Mouse (Mus musculus) bone marrow macrophage, adult 2 months (primary cell): Measurements from ENCODE around the gene Wnt3. TPM values are rescaled to one million over a fixed set of nuclear protein-coding genes. Genes with fewer than 3 reads are reported as not detected.

Source experiments
- H3K27ac ChIP-seq: 2 replicates; pipeline ENCODE4 v1.5.1; 2012; ENCODE audit warnings: low read depth, low read length; ENCODE audit not compliant: insufficient read depth
- H3K4me1 ChIP-seq: 2 replicates; pipeline ENCODE4 v1.6.1; 2012; ENCODE audit warnings: low read length; ENCODE audit not compliant: control insufficient read depth, insufficient read depth
- H3K4me3 ChIP-seq: 2 replicates; pipeline ENCODE4 v1.5.1; 2012; ENCODE audit warnings: mild to moderate bottlenecking, low read length, moderate library complexity; ENCODE audit not compliant: insufficient read depth
- CTCF ChIP-seq: IDR thresholded peaks from 2 replicates; pipeline ENCODE4 v1.5.1; 2012; ENCODE audit warnings: low read depth, mild to moderate bottlenecking, low read length, moderate library complexity
- POLR2A ChIP-seq: IDR thresholded peaks from 2 replicates; pipeline ENCODE4 v1.6.1; 2012; ENCODE audit warnings: mild to moderate bottlenecking, low read depth, low read length, borderline replicate concordance
- polyA plus RNA-seq: library from polyadenylated mRNA; stranded (reverse); fragments of >200 nt; gene quantifications from 2 replicates; pipeline ENCODE4 v1.2.4, GENCODE M21; 2012; ENCODE audit not compliant: missing spikeins, insufficient read depth, insufficient read length

The Wnt3 gene
- polyA plus RNA-seq, result not detected in 2 replicates

- Histone ChIP-seq H3K27ac (no peak within 1 kb of the TSS), H3K4me3 (no peak within 1 kb of the TSS), H3K4me1 (no peaks in the 10 kb centered on the region)
- TF ChIP-seq POLR2A (no peak), CTCF (no peak)
These were observed at the start of gene Wnt3 for GRCm38 (mm10) chr11:103773387-103774227. Wnt3 (plus strand) TSS chr11:103774150.

GRCm38 (mm10) chr11:103724331-103724771 is 49.6 kb upstream of the Wnt3 start:
- Histone ChIP-seq H3K4me1 (no peaks in the 10 kb centered on the region), H3K4me3 (no peak overlapping the region), H3K27ac (no peak overlapping the region)
- no peak for TF ChIP-seq CTCF
- TF ChIP-seq POLR2A, result no peak

- no peak for TF ChIP-seq CTCF
- TF ChIP-seq POLR2A, result no peak
- H3K4me3 ChIP-seq, result no peak overlapping the region
- H3K27ac ChIP-seq, result no peak overlapping the region
- H3K4me1 ChIP-seq, result no peaks in the 10 kb centered on the region
These were observed 44.5 kb upstream of the Wnt3 start for GRCm38 (mm10) chr11:103729282-103729985.

- no peak overlapping the region for H3K4me3 ChIP-seq
- no peak for TF ChIP-seq CTCF
- no peak for TF ChIP-seq POLR2A
- H3K4me1 ChIP-seq, result no peaks in the 10 kb centered on the region
- no peak overlapping the region for H3K27ac ChIP-seq
These were observed 42.4 kb upstream of the Wnt3 start for GRCm38 (mm10) chr11:103731594-103731993.

- Histone ChIP-seq H3K4me3 (no peak overlapping the region), H3K27ac (no peak overlapping the region), H3K4me1 (no peaks in the 10 kb centered on the region)
- no peak for TF ChIP-seq CTCF
- TF ChIP-seq POLR2A, result no peak
These were observed 41.6 kb upstream of the Wnt3 start for GRCm38 (mm10) chr11:103732306-103732705.

GRCm38 (mm10) chr11:103733069-103733468 is 40.9 kb upstream of the Wnt3 start:
- TF ChIP-seq CTCF (no peak), POLR2A (no peak)
- Histone ChIP-seq H3K27ac (no peak overlapping the region), H3K4me3 (no peak overlapping the region), H3K4me1 (no peaks in the 10 kb centered on the region)

- TF ChIP-seq CTCF (no peak), POLR2A (no peak)
- no peak overlapping the region for H3K4me3 ChIP-seq
- H3K4me1 ChIP-seq, result no peaks in the 10 kb centered on the region
- no peak overlapping the region for H3K27ac ChIP-seq
These were observed 40.0 kb upstream of the Wnt3 start for GRCm38 (mm10) chr11:103733961-103734360.

- H3K4me1 ChIP-seq, result no peaks in the 10 kb centered on the region
- TF ChIP-seq CTCF, result no peak
- TF ChIP-seq POLR2A, result no peak
- H3K4me3 ChIP-seq, result no peak overlapping the region
- no peak overlapping the region for H3K27ac ChIP-seq
These were observed 39.4 kb upstream of the Wnt3 start for GRCm38 (mm10) chr11:103734411-103735045.

GRCm38 (mm10) chr11:103735046-103735781 is 38.7 kb upstream of the Wnt3 start:
- H3K27ac ChIP-seq, result no peak overlapping the region
- no peak overlapping the region for H3K4me3 ChIP-seq
- TF ChIP-seq CTCF, result no peak
- no peak for TF ChIP-seq POLR2A
- no peaks in the 10 kb centered on the region for H3K4me1 ChIP-seq
